Mouse (Mus musculus) heart, embryonic 12.5 days (tissue): ENCODE data around the gene Ankrd10. TPM values are rescaled to one million over a fixed set of nuclear protein-coding genes. Genes with fewer than 3 reads are reported as not detected.

Experiments used
- ATAC-seq: fragments of 200-750 bp; cut with Nextera tagmentation; 2 replicates; pipeline ENCODE4 v1.8.0; 2017; ENCODE audit warnings: moderate TSS enrichment, moderate library complexity; ENCODE audit not compliant: insufficient number of reproducible peaks, low FRiP score
- H3K27ac ChIP-seq: fragments of 300-500 bp; sonication (generic); 2 replicates; pipeline ENCODE4 v1.5.1; 2016; ENCODE audit warnings: mild to moderate bottlenecking, moderate library complexity; ENCODE audit not compliant: poor library complexity, severe bottlenecking
- H3K27me3 ChIP-seq: fragments of 300-500 bp; sonication (generic); replicated peaks from 2 replicates; pipeline ENCODE4 v1.6.1; 2016; ENCODE audit warnings: mild to moderate bottlenecking, moderate library complexity
- H3K36me3 ChIP-seq: fragments of 300-500 bp; sonication (generic); 2 replicates; pipeline ENCODE4 v1.6.1; 2016; ENCODE audit warnings: mild to moderate bottlenecking, moderate library complexity
- H3K4me1 ChIP-seq: fragments of 300-500 bp; sonication (generic); replicated peaks from 2 replicates; pipeline ENCODE4 v1.6.1; 2016; ENCODE audit warnings: mild to moderate bottlenecking
- H3K4me2 ChIP-seq: fragments of 300-500 bp; sonication (generic); 2 replicates; pipeline ENCODE4 v1.6.1; 2016; ENCODE audit warnings: mild to moderate bottlenecking, moderate library complexity
- H3K4me3 ChIP-seq: fragments of 300-500 bp; sonication (generic); 2 replicates; pipeline ENCODE4 v1.5.1; 2016; ENCODE audit warnings: mild to moderate bottlenecking
- H3K9ac ChIP-seq: fragments of 300-500 bp; sonication (generic); 2 replicates; pipeline ENCODE4 v1.6.1; 2016; ENCODE audit warnings: mild to moderate bottlenecking, moderate library complexity
- H3K9me3 ChIP-seq: fragments of 300-500 bp; sonication (generic); replicated peaks from 2 replicates; pipeline ENCODE4 v1.6.1; 2016; ENCODE audit warnings: mild to moderate bottlenecking, moderate library complexity
- WGBS: fragments of 180-500 bp; shearing (Covaris S2); methylation state at CpG from one replicate; pipeline ENCODE4 v1.1.7; 2016; 5-methylcytosine and 5-hydroxymethylcytosine counted together
- polyA plus RNA-seq: library from polyadenylated mRNA; unstranded; fragments of >200 nt; fragmentation: Nextera tagmentation; extraction: Ambion mirVana; gene quantifications from 2 replicates; pipeline ENCODE4 v1.2.1, GENCODE M21; 2016

Gene Ankrd10
- polyA plus RNA-seq, 1 experiment from 2014 or later: 71.7 TPM

GRCm38 (mm10) chr8:11608848-11609247 is 26.7 kb downstream of the Ankrd10 start:
- 95% methylated on average over 9 of the region's 9 CpGs for WGBS
- peaks cover 73% of the 10 kb centered on the region for H3K36me3 ChIP-seq

GRCm38 (mm10) chr8:11602006-11602680 is 33.4 kb downstream of the Ankrd10 start:
- Histone ChIP-seq H3K36me3 (peaks cover 13% of the 10 kb centered on the region), H3K27ac (no peak overlapping the region), H3K9me3 (0 out of 2 replicates have a peak, but pooled peaks cover 3% of the 10 kb centered on the region), H3K4me2 (no peak overlapping the region), H3K4me1 (no peaks in the 10 kb centered on the region), H3K27me3 (no peaks in the 10 kb centered on the region), H3K9ac (no peak overlapping the region), H3K4me3 (no peak overlapping the region)
- peak; percentile 53 for ATAC-seq
- WGBS: 42% methylated on average over 14 of the region's 14 CpGs

More at GRCm38 (mm10) chr8:11608848-11609247, 26.7 kb downstream of the Ankrd10 start:
- Histone ChIP-seq H3K4me2 (no peak overlapping the region), H3K4me3 (no peak overlapping the region), H3K9ac (no peak overlapping the region), H3K4me1 (no peaks in the 10 kb centered on the region), H3K9me3 (no peaks in the 10 kb centered on the region), H3K27ac (no peak overlapping the region), H3K27me3 (no peaks in the 10 kb centered on the region)
- no peak for ATAC-seq

GRCm38 (mm10) chr8:11600301-11600951 is 35.1 kb downstream of the Ankrd10 start:
- Histone ChIP-seq H3K4me2 (no peak overlapping the region), H3K36me3 (peaks cover 6% of the 10 kb centered on the region), H3K4me1 (no peaks in the 10 kb centered on the region), H3K27ac (no peak overlapping the region), H3K9me3 (0 out of 2 replicates have a peak, but pooled peaks cover 3% of the 10 kb centered on the region), H3K27me3 (no peaks in the 10 kb centered on the region), H3K9ac (no peak overlapping the region), H3K4me3 (no peak overlapping the region)
- 78% methylated on average over 5 of the region's 5 CpGs for WGBS
- ATAC-seq: no peak

- no peaks in the 10 kb centered on the region for H3K36me3 ChIP-seq
- H3K4me2 ChIP-seq: peak overlapping the region; percentile 28; the same call in 1 of the 2 replicates
- no peaks in the 10 kb centered on the region for H3K27me3 ChIP-seq
- no peaks in the 10 kb centered on the region for H3K9me3 ChIP-seq
- 49% methylated on average over 12 of the region's 12 CpGs for WGBS
- ATAC-seq: peak; percentile 49; the same call in 1 of the 2 replicates
- H3K27ac ChIP-seq: 0 out of 2 replicates have a peak overlapping the region, but pooled peaks have one; percentile 8
- no peak overlapping the region for H3K4me3 ChIP-seq
- H3K4me1 ChIP-seq: peaks cover 21% of the 10 kb centered on the region
- no peak overlapping the region for H3K9ac ChIP-seq
Observed at GRCm38 (mm10) chr8:11593222-11593884, 42.2 kb downstream of the Ankrd10 start.

GRCm38 (mm10) chr8:11592296-11592695 is 43.3 kb downstream of the Ankrd10 start:
- 0 out of 2 replicates have a peak, but pooled peaks have one; percentile 38 for ATAC-seq
- Histone ChIP-seq H3K4me2 (peak overlapping the region; percentile 16), H3K9me3 (no peaks in the 10 kb centered on the region), H3K36me3 (no peaks in the 10 kb centered on the region), H3K4me3 (no peak overlapping the region), H3K4me1 (peaks cover 21% of the 10 kb centered on the region), H3K27me3 (no peaks in the 10 kb centered on the region), H3K9ac (no peak overlapping the region), H3K27ac (no peak overlapping the region)
- 30% methylated on average over 13 of the region's 13 CpGs for WGBS

- H3K4me3 ChIP-seq: no peak overlapping the region
- no peak overlapping the region for H3K27ac ChIP-seq
- no peaks in the 10 kb centered on the region for H3K9me3 ChIP-seq
- ATAC-seq: no peak
- H3K27me3 ChIP-seq: no peaks in the 10 kb centered on the region
- peaks cover 21% of the 10 kb centered on the region for H3K4me1 ChIP-seq
- 0 out of 2 replicates have a peak overlapping the region, but pooled peaks have one; percentile 16 for H3K4me2 ChIP-seq
- no peaks in the 10 kb centered on the region for H3K36me3 ChIP-seq
- no peak overlapping the region for H3K9ac ChIP-seq
- WGBS: 68% methylated on average over 4 of the region's 4 CpGs
Observed at GRCm38 (mm10) chr8:11591837-11592236, 43.7 kb downstream of the Ankrd10 start.

GRCm38 (mm10) chr8:11586374-11586745 is 49.2 kb downstream of the Ankrd10 start:
- Histone ChIP-seq H3K4me3 (no peak overlapping the region), H3K36me3 (no peaks in the 10 kb centered on the region), H3K4me2 (no peak overlapping the region), H3K27me3 (no peaks in the 10 kb centered on the region), H3K27ac (peak overlapping the region; percentile 39), H3K9ac (no peak overlapping the region), H3K4me1 (peaks cover 9% of the 10 kb centered on the region), H3K9me3 (0 out of 2 replicates have a peak, but pooled peaks cover 8% of the 10 kb centered on the region)
- ATAC-seq: no peak
- WGBS: 53% methylated on average over 2 of the region's 2 CpGs

GRCm38 (mm10) chr8:11585513-11586373 is 49.8 kb downstream of the Ankrd10 start:
- peak overlapping the region; percentile 39 for H3K27ac ChIP-seq
- no peak overlapping the region for H3K4me3 ChIP-seq
- H3K9ac ChIP-seq: no peak overlapping the region
- peak; percentile 53; the same call in 1 of the 2 replicates for ATAC-seq
- WGBS: 63% methylated on average over 21 of the region's 21 CpGs
- 0 out of 2 replicates have a peak, but pooled peaks cover 8% of the 10 kb centered on the region for H3K9me3 ChIP-seq
- H3K36me3 ChIP-seq: no peaks in the 10 kb centered on the region
- peaks cover 9% of the 10 kb centered on the region for H3K4me1 ChIP-seq
- H3K4me2 ChIP-seq: 0 out of 2 replicates have a peak overlapping the region, but pooled peaks have one; percentile 5
- H3K27me3 ChIP-seq: no peaks in the 10 kb centered on the region

- ATAC-seq: no peak
- Histone ChIP-seq H3K9me3 (no peaks in the 10 kb centered on the region), H3K4me1 (peaks cover 16% of the 10 kb centered on the region), H3K4me2 (no peak overlapping the region), H3K36me3 (no peaks in the 10 kb centered on the region), H3K27ac (no peak overlapping the region), H3K9ac (no peak overlapping the region), H3K27me3 (no peaks in the 10 kb centered on the region), H3K4me3 (no peak overlapping the region)
- WGBS: 65% methylated on average over 16 of the region's 16 CpGs
Observed at GRCm38 (mm10) chr8:11575604-11576384, 59.8 kb downstream of the Ankrd10 start.
